Mouse (Mus musculus) hindbrain, embryonic 11.5 days (tissue): ENCODE results near the gene H2-DMb1. TPM values are rescaled to one million over a fixed set of nuclear protein-coding genes. Genes with fewer than 3 reads are reported as not detected.

ENCODE experiments used
- ATAC-seq: fragments of 200-750 bp; cut with Nextera tagmentation; 2 replicates; pipeline ENCODE4 v1.8.0; 2017; ENCODE audit warnings: mild to moderate bottlenecking, moderate TSS enrichment, moderate library complexity; ENCODE audit not compliant: low FRiP score
- DNase-seq: peaks from one replicate; pipeline ENCODE4 v3.0.0-alpha.2; 2015; ENCODE audit warnings: low spot score
- H3K27ac ChIP-seq: fragments of 300-500 bp; sonication (generic); 2 replicates; pipeline ENCODE4 v1.5.1; 2014; ENCODE audit warnings: mild to moderate bottlenecking, low read depth, low read length
- H3K27me3 ChIP-seq: fragments of 300-500 bp; sonication (generic); 2 replicates; pipeline ENCODE4 v1.6.1; 2014; ENCODE audit warnings: mild to moderate bottlenecking, low read length, moderate library complexity, mixed read lengths; ENCODE audit not compliant: control insufficient read depth, insufficient read depth
- H3K36me3 ChIP-seq: fragments of 300-500 bp; sonication (generic); 2 replicates; pipeline ENCODE4 v1.6.1; 2014; ENCODE audit warnings: mild to moderate bottlenecking, low read length, moderate library complexity, mixed read lengths; ENCODE audit not compliant: control insufficient read depth, insufficient read depth
- H3K4me1 ChIP-seq: fragments of 300-500 bp; sonication (generic); replicated peaks from 2 replicates; pipeline ENCODE4 v1.6.1; 2014; ENCODE audit warnings: low read length, mixed read lengths; ENCODE audit not compliant: control insufficient read depth, insufficient read depth
- H3K4me2 ChIP-seq: fragments of 300-500 bp; sonication (generic); replicated peaks from 2 replicates; pipeline ENCODE4 v1.6.1; 2014; ENCODE audit warnings: mild to moderate bottlenecking, low read depth, low read length
- H3K4me3 ChIP-seq: fragments of 300-500 bp; sonication (generic); 2 replicates; pipeline ENCODE4 v1.5.1; 2014; ENCODE audit warnings: low read depth, low read length
- H3K9ac ChIP-seq: fragments of 300-500 bp; sonication (generic); 2 replicates; pipeline ENCODE4 v1.6.1; 2014; ENCODE audit warnings: low read depth, low read length
- H3K9me3 ChIP-seq: fragments of 300-500 bp; sonication (generic); 2 replicates; pipeline ENCODE4 v1.6.1; 2016; ENCODE audit warnings: low read length; ENCODE audit not compliant: control insufficient read depth
- WGBS: fragments of 180-500 bp; shearing (Covaris S2); extraction: QIAGEN DNeasy Blood & Tissue Kit; methylation state at CpG from one replicate; pipeline ENCODE4 v1.1.7; 2014; 5-methylcytosine and 5-hydroxymethylcytosine counted together
- polyA plus RNA-seq: library from polyadenylated mRNA; unstranded; fragments of >200 nt; fragmentation: Nextera tagmentation; extraction: Ambion mirVana; gene quantifications from 2 replicates; pipeline ENCODE4 v1.2.1, GENCODE M21; 2014

Gene H2-DMb1
- polyA plus RNA-seq, 1 experiment from 2014 or later = 0.94 TPM

DNA sequence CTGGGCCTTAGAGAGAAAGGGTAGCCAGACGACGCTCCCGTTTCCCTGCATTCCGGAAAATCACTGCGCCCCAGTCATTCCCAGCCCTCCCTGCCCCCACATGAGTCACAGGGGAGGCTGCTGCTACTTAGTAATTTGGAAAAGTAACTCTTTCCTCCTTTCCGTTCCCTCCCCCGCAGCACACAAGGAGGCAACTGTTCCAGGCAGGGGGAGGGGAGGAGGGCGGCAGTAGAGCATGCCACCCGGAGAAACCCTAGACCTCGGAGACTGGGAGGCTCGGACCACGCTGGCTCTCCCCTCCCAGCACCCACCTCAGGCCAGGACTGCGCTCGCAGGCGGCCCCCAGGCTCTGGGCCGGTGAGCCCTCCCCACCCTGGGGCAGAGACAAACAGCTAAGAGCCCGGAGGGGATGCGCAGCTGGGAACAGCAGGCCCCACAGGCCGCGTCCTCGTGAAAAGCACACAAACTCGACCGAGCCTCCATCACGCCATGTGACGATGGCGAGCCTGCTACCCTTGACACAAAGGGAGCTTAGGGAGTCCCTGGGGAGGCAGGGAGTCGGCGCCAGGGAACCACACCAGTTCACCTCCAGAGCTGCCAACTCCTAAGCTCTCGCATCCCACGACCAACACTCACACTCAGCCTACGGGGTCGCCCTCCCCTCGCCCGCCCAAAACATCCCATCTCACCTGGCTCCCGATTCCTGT lies 31.5 kb upstream of the H2-DMb1 start:
- Histone ChIP-seq H3K9me3 (no peaks in the 10 kb centered on the region), H3K36me3 (0 out of 2 replicates have a peak, but pooled peaks cover 6% of the 10 kb centered on the region), H3K4me3 (peak overlapping the region; percentile 100), H3K27me3 (no peaks in the 10 kb centered on the region), H3K4me2 (peak overlapping the region; percentile 95), H3K4me1 (peaks cover 10% of the 10 kb centered on the region), H3K9ac (peak overlapping the region; percentile 97), H3K27ac (peak overlapping the region; percentile 100)
- ATAC-seq (peak; percentile 37), DNase-seq (peak; percentile 85)
- WGBS = 0% methylated on average over 27 of the region's 35 CpGs

DNA sequence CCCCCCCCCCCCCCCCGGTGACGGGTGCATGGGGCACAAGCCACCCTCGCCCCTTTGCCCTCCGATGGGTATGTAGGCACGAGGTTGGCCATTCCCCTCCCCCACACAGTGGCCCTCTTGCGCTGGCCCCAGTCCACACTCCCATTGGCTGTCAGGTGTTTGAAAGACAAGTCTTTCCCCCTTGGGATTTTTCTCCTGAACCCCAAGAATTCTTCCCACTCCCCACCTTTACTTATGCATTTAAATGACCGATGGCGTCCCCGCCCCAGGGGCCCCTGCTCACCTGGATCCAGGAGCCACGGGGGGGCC lies 31.0 kb upstream of the H2-DMb1 start:
- DNase-seq = peak; percentile 80

GRCm38 (mm10) chr17:34122188-34122984 lies 30.5 kb upstream of the H2-DMb1 start, which contains the start of gene Brd2:
Gene Brd2 (minus strand): TSS chr17:34122634.
- ATAC-seq (peak; percentile 54), DNase-seq (peak; percentile 98)
- Histone ChIP-seq H3K27ac (peak within 1 kb of the TSS; percentile 100), H3K4me3 (peak within 1 kb of the TSS; percentile 100), H3K9ac (peak within 1 kb of the TSS; percentile 97), H3K4me2 (peak within 1 kb of the TSS; percentile 95), H3K27me3 (no peaks in the 10 kb centered on the region), H3K36me3 (0 out of 2 replicates have a peak, but pooled peaks cover 3% of the 10 kb centered on the region), H3K4me1 (0 out of 2 replicates have a peak, but pooled peaks cover 2% of the 10 kb centered on the region), H3K9me3 (no peaks in the 10 kb centered on the region)
- WGBS = 1% methylated on average over 67 of the region's 75 CpGs

More for the DNA sequence above, 31.0 kb upstream of the H2-DMb1 start:
- peaks cover 6% of the 10 kb centered on the region for H3K4me1 ChIP-seq
- peak overlapping the region; percentile 100 for H3K27ac ChIP-seq
- peak overlapping the region; percentile 97 for H3K9ac ChIP-seq
- 0 out of 2 replicates have a peak, but pooled peaks cover 6% of the 10 kb centered on the region for H3K36me3 ChIP-seq
- 2% methylated on average over 8 of the region's 10 CpGs for WGBS
- peak overlapping the region; percentile 100 for H3K4me3 ChIP-seq
- ATAC-seq = peak; percentile 18; the same call in 1 of the 2 replicates
- H3K9me3 ChIP-seq = no peaks in the 10 kb centered on the region
- peak overlapping the region; percentile 95 for H3K4me2 ChIP-seq
- no peaks in the 10 kb centered on the region for H3K27me3 ChIP-seq

DNA sequence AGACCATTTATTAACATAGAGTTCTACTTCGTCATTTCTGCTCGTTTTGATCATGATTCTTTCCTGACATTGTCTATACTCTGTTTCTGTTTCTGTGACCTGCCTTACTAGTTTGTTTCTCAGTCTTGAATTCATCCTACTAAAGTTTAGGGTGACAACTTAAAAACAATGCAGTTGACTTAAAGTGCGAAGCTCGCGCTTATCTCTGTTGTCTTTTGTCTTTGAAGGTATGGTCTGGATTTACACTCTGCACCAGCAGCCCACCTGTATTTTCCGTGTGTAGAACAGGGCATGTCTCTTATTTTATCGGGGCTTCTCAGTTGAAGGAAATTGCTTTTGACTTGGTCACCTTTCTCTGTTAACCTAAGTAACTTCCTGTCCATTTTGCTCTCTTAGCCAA lies 29.8 kb upstream of the H2-DMb1 start:
- WGBS = 3% methylated on average over 7 of the region's 7 CpGs
- Histone ChIP-seq H3K9me3 (no peaks in the 10 kb centered on the region), H3K4me1 (0 out of 2 replicates have a peak, but pooled peaks cover 2% of the 10 kb centered on the region), H3K9ac (peak overlapping the region; percentile 97), H3K36me3 (0 out of 2 replicates have a peak, but pooled peaks cover 3% of the 10 kb centered on the region), H3K27ac (peak overlapping the region; percentile 100), H3K4me2 (peak overlapping the region; percentile 95), H3K4me3 (peak overlapping the region; percentile 100), H3K27me3 (no peaks in the 10 kb centered on the region)
- ATAC-seq (no peak), DNase-seq (no peak)

DNA sequence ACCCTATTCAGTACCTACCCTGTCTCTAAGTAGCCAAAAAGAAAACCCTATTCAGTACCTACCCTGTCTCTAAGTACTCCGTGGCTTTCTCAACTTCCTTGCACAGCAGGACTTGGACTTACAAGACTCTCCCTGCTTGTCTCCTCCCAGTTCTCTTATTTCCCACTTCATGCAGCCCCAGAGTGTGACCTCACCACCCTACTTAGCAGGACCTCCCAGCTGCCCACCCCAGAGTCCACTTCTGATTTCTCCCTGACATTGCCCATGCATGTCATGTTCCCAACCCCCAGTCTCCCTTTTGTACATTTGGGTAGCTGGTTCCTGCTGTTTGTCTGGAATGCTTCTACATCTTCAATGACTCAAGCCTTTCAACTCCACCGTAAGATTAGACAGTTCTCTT lies 29.4 kb upstream of the H2-DMb1 start:
- ATAC-seq (no peak), DNase-seq (peak; percentile 33)
- Histone ChIP-seq H3K4me1 (0 out of 2 replicates have a peak, but pooled peaks cover 2% of the 10 kb centered on the region), H3K9me3 (no peaks in the 10 kb centered on the region), H3K9ac (peak overlapping the region; percentile 97), H3K4me3 (peak overlapping the region; percentile 100), H3K36me3 (0 out of 2 replicates have a peak, but pooled peaks cover 2% of the 10 kb centered on the region), H3K4me2 (peak overlapping the region; percentile 95), H3K27me3 (no peaks in the 10 kb centered on the region), H3K27ac (peak overlapping the region; percentile 100)
- 9% methylated on average over 2 of the region's 2 CpGs for WGBS

DNA sequence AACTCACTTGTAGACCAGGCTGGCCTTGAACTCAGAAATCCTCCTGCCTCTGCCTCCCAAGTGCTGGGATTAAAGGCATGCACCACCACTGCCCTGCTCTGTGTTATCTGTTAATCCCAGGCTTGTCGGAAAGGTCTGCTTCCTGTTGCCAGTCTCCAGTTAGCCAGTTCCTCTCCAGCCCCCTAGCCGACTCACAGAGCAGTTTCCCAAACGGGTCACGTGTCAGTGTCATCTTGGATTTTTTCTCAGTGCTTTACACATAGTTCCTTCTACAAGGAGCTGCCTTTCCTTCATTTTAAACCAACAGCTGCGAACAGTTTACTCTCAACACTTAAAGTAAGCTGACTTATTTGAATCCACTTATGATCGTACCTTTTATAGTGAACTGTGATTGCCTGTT lies 28.2 kb upstream of the H2-DMb1 start:
- DNase-seq = no peak
- Histone ChIP-seq H3K9ac (no peak overlapping the region), H3K27ac (no peak overlapping the region), H3K36me3 (no peaks in the 10 kb centered on the region), H3K4me3 (no peak overlapping the region), H3K4me1 (0 out of 2 replicates have a peak, but pooled peaks cover 4% of the 10 kb centered on the region), H3K27me3 (no peaks in the 10 kb centered on the region), H3K9me3 (no peaks in the 10 kb centered on the region), H3K4me2 (no peak overlapping the region)
- no peak for ATAC-seq
- 87% methylated on average over 6 of the region's 6 CpGs for WGBS

- 58% methylated on average over 9 of the region's 9 CpGs for WGBS
- H3K4me3 ChIP-seq = no peak overlapping the region
- H3K36me3 ChIP-seq = no peaks in the 10 kb centered on the region
- no peaks in the 10 kb centered on the region for H3K27me3 ChIP-seq
- no peaks in the 10 kb centered on the region for H3K9me3 ChIP-seq
- ATAC-seq (no peak), DNase-seq (no peak)
- no peak overlapping the region for H3K9ac ChIP-seq
- no peak overlapping the region for H3K4me2 ChIP-seq
- H3K27ac ChIP-seq = no peak overlapping the region
- 0 out of 2 replicates have a peak, but pooled peaks cover 4% of the 10 kb centered on the region for H3K4me1 ChIP-seq
Measured at GRCm38 (mm10) chr17:34126826-34127420, 25.9 kb upstream of the H2-DMb1 start.

- Histone ChIP-seq H3K27ac (no peak overlapping the region), H3K27me3 (no peaks in the 10 kb centered on the region), H3K36me3 (no peaks in the 10 kb centered on the region), H3K9ac (no peak overlapping the region), H3K9me3 (no peaks in the 10 kb centered on the region), H3K4me2 (no peak overlapping the region), H3K4me1 (0 out of 2 replicates have a peak, but pooled peaks cover 4% of the 10 kb centered on the region), H3K4me3 (no peak overlapping the region)
- ATAC-seq = no peak
- DNase-seq = no peak
- 22% methylated on average over 6 of the region's 6 CpGs for WGBS
Measured at GRCm38 (mm10) chr17:34127475-34127874, 25.4 kb upstream of the H2-DMb1 start.
